In genomic region chr6:97438918-97439645, GRCm38 (mm10) we compare ENCODE assay signal across 15 mouse cellular contexts.
A peak's percentile ranks its signal among the peaks of the same experiment; 100 is the strongest.
DNase-seq lines count a peak whose midpoint lies in the region; ATAC-seq and TF ChIP-seq lines count a peak whose summit lies in the region.
"Had no signal": no experiment of that assay in that cellular context is flagged by ENCODE, and none has a peak within 500 bp of the region (broad histone marks: within the 10 kb centered on the region; RNA-seq: fewer than 3 reads in every experiment).

No protein-coding gene starts in this region.

- TF ChIP-seq CTCF in heart, adult 2 months (IDR thresholded peaks at IDR 0.05): no peak
- no peak for TF ChIP-seq CTCF in spleen, adult 2 months (IDR thresholded peaks at IDR 0.05; ENCODE audit: extremely low read depth, insufficient read depth, insufficient read length, insufficient replicate concordance)

- no peak overlapping the region for H3K4me3 ChIP-seq in heart, adult 2 months
- H3K4me3 ChIP-seq in spleen, adult 2 months (ENCODE audit: extremely low read depth, insufficient read depth, insufficient read length): peak overlapping the region; percentile 36; the same call in 1 of the 2 replicates
- H3K4me3 ChIP-seq in liver, embryonic 13.5 days (replicated peaks): no peak overlapping the region
- H3K4me3 ChIP-seq: forebrain, embryonic 15.5 days; heart, embryonic 15.5 days; lung, embryonic 15.5 days; myocyte; stomach, embryonic 15.5 days had no signal

- H3K4me1 ChIP-seq in heart, adult 2 months (ENCODE audit: control insufficient read depth, insufficient read depth, low read length): peaks cover 22% of the 10 kb centered on the region
- peaks cover 7% of the 10 kb centered on the region; the same call in 1 of the 2 replicates for H3K4me1 ChIP-seq in spleen, adult 2 months (ENCODE audit: control insufficient read depth, insufficient read depth, insufficient read length)
- H3K4me1 ChIP-seq in liver, embryonic 13.5 days (replicated peaks): peaks cover 13% of the 10 kb centered on the region; the same call in 1 of the 2 replicates
- H3K4me1 ChIP-seq: stomach, embryonic 15.5 days had no signal

- no peaks in the 10 kb centered on the region for H3K9me3 ChIP-seq in liver, embryonic 13.5 days (replicated peaks)
- H3K9me3 ChIP-seq: forebrain, embryonic 15.5 days; heart, embryonic 15.5 days; lung, embryonic 15.5 days; stomach, embryonic 15.5 days had no signal

- DNase-seq in heart, adult 2 months: peak in 1 of 2 experiments; percentile 36
- no peak for DNase-seq in heart, postnatal 10 days
- peak in 1 of 2 experiments; percentile 20 for DNase-seq in spleen, adult 2 months (ENCODE audit: low read depth in 1 of 2, low spot score in 2 of 2)
- no peak for DNase-seq in spleen, postnatal 4 days (ENCODE audit: low spot score in 2 of 2)
- DNase-seq in liver, embryonic 13.5 days: no peak
- no peak for DNase-seq in left cerebral cortex, postnatal 10 days (ENCODE audit: extremely low spot score in 1 of 2, low spot score in 2 of 2)
- DNase-seq in left cerebral cortex, adult 9 months (ENCODE audit: low spot score in 2 of 2): no peak
- no peak for DNase-seq in right cerebral cortex, adult 2 months (ENCODE audit: low spot score in 2 of 2)
- DNase-seq: kidney, adult 18-20 months; layer of hippocampus, postnatal 36 days had no signal

- intact Hi-C loops in heart, adult 2 months (cut with DNase I): no loop called here
- intact Hi-C loops in heart, postnatal 10 days (cut with DNase I): no loop called here
- intact Hi-C loops in left cerebral cortex, postnatal 10 days (cut with DNase I): no loop called here

- no peak overlapping the region for H3K4me2 ChIP-seq in liver, embryonic 13.5 days
- H3K4me2 ChIP-seq: forebrain, embryonic 15.5 days; heart, embryonic 15.5 days; lung, embryonic 15.5 days; stomach, embryonic 15.5 days had no signal

- ATAC-seq in liver, embryonic 13.5 days (ENCODE audit: low read depth): 0 out of 2 replicates have a peak, but pooled peaks have one; percentile 50
- ATAC-seq: forebrain, embryonic 15.5 days had no signal

- H3K79me2 ChIP-seq in heart, adult 2 months (replicated peaks; ENCODE audit: control insufficient read depth, insufficient read depth, low read length): no peaks in the 10 kb centered on the region

- TF ChIP-seq EP300 in heart, adult 2 months (IDR thresholded peaks at IDR 0.05; ENCODE audit: insufficient read depth, low read depth, low read length): no peak

- no peak for TF ChIP-seq POLR2A in heart, adult 2 months (IDR thresholded peaks at IDR 0.05; ENCODE audit: insufficient read depth, low read depth, low read length)
- no peak for TF ChIP-seq POLR2A in spleen, adult 2 months (IDR thresholded peaks at IDR 0.05; ENCODE audit: low read depth, low read length)

- WGBS in heart, adult 2 months: 56% methylated on average over 16 of the region's 16 CpGs
- 11% methylated on average over 16 of the region's 16 CpGs for WGBS in spleen, adult 2 months
- 16% methylated on average over 16 of the region's 16 CpGs for WGBS in liver, embryonic 13.5 days (ENCODE audit: insufficient replicate concordance)

- H3K36me3 ChIP-seq in heart, adult 2 months (ENCODE audit: control insufficient read depth, insufficient read depth, low read length): no peaks in the 10 kb centered on the region; the same call in 1 of the 2 replicates
- H3K36me3 ChIP-seq in spleen, adult 2 months (ENCODE audit: control insufficient read depth, insufficient read depth, low read length): no peaks in the 10 kb centered on the region
- H3K36me3 ChIP-seq in liver, embryonic 13.5 days: no peaks in the 10 kb centered on the region
- H3K36me3 ChIP-seq: forebrain, embryonic 15.5 days; heart, embryonic 15.5 days; lung, embryonic 15.5 days; stomach, embryonic 15.5 days had no signal

- H3K27ac ChIP-seq in heart, adult 2 months: peak overlapping the region; percentile 24; the same call in 1 of the 2 replicates
- peak overlapping the region; percentile 77 for H3K27ac ChIP-seq in spleen, adult 2 months (ENCODE audit: insufficient read depth, low read length)
- H3K27ac ChIP-seq in liver, embryonic 13.5 days: 0 out of 2 replicates have a peak overlapping the region, but pooled peaks have one; percentile 0
- H3K27ac ChIP-seq: forebrain, embryonic 15.5 days; heart, embryonic 15.5 days; lung, embryonic 15.5 days; stomach, embryonic 15.5 days had no signal

- H3K9ac ChIP-seq in heart, adult 2 months (ENCODE audit: low read depth, low read length): no peak overlapping the region
- no peak overlapping the region for H3K9ac ChIP-seq in liver, embryonic 13.5 days
- H3K9ac ChIP-seq: forebrain, embryonic 15.5 days; heart, embryonic 15.5 days; lung, embryonic 15.5 days; stomach, embryonic 15.5 days had no signal

- H3K27me3 ChIP-seq in heart, adult 2 months (ENCODE audit: control insufficient read depth, insufficient read depth, low read length): no peaks in the 10 kb centered on the region
- H3K27me3 ChIP-seq in spleen, adult 2 months (ENCODE audit: control insufficient read depth, insufficient read depth, low read length): no peaks in the 10 kb centered on the region
- no peaks in the 10 kb centered on the region for H3K27me3 ChIP-seq in liver, embryonic 13.5 days
- H3K27me3 ChIP-seq: forebrain, embryonic 15.5 days; heart, embryonic 15.5 days; lung, embryonic 15.5 days; stomach, embryonic 15.5 days had no signal

Comparison
In these comparisons a context has a peak if more than half of its experiments do, and no peak if none do; other contexts are left out.
1. H3K27ac ChIP-seq: peak in every context shown above with its lines; median percentile 77 in spleen, adult 2 months; 24 in heart, adult 2 months; 0 in liver, embryonic 13.5 days.